Mouse (Mus musculus): ENCODE measurements around the gene Deup1. TPM values are rescaled to one million over a fixed set of nuclear protein-coding genes. Genes with fewer than 3 reads are reported as not detected.

Gene Deup1
- polyA plus RNA-seq (2016; fragmentation: Nextera tagmentation; extraction: Ambion mirVana): 0.18 and 0.24 TPM in 2 replicates

- H3K27ac ChIP-seq: peak within 1 kb of the TSS; percentile 64
Observed at GRCm38 (mm10) chr9:15627785-15628287, at the start of gene Deup1. TSS of gene Deup1 (minus strand) at chr9:15627933.

GRCm38 (mm10) chr9:15672251-15672650 lies 44.5 kb upstream of the Deup1 start:
- Histone ChIP-seq H3K36me3 (no peaks in the 10 kb centered on the region), H3K9me3 (replicated peaks) (no peaks in the 10 kb centered on the region), H3K27me3 (ENCODE audit: low read depth, poor library complexity, severe bottlenecking) (no peaks in the 10 kb centered on the region), H3K27ac (no peak overlapping the region), H3K4me3 (no peak overlapping the region), H3K4me1 (peaks cover 6% of the 10 kb centered on the region)
- 43% methylated on average over 1 of the region's 1 CpGs for WGBS
- no peak for DNase-seq (ENCODE audit: low spot score)

More at GRCm38 (mm10) chr9:15627785-15628287, at the start of gene Deup1:
- Histone ChIP-seq H3K36me3 (no peaks in the 10 kb centered on the region), H3K4me1 (peaks cover 9% of the 10 kb centered on the region), H3K4me3 (peak within 1 kb of the TSS; percentile 52), H3K9me3 (replicated peaks) (no peaks in the 10 kb centered on the region), H3K27me3 (ENCODE audit: low read depth, poor library complexity, severe bottlenecking) (peaks cover 13% of the 10 kb centered on the region)
- peak; percentile 78 for DNase-seq (ENCODE audit: low spot score)
- 1% methylated on average over 28 of the region's 28 CpGs for WGBS

- H3K27ac ChIP-seq: no peak overlapping the region
- H3K9me3 ChIP-seq (replicated peaks): no peaks in the 10 kb centered on the region
- H3K27me3 ChIP-seq (ENCODE audit: low read depth, poor library complexity, severe bottlenecking): no peaks in the 10 kb centered on the region
- no peak overlapping the region for H3K4me3 ChIP-seq
- DNase-seq (ENCODE audit: low spot score): no peak
- 37% methylated on average over 5 of the region's 5 CpGs for WGBS
- H3K4me1 ChIP-seq: peaks cover 6% of the 10 kb centered on the region
- no peaks in the 10 kb centered on the region for H3K36me3 ChIP-seq
Observed at GRCm38 (mm10) chr9:15670002-15670527, 42.3 kb upstream of the Deup1 start.

DNA sequence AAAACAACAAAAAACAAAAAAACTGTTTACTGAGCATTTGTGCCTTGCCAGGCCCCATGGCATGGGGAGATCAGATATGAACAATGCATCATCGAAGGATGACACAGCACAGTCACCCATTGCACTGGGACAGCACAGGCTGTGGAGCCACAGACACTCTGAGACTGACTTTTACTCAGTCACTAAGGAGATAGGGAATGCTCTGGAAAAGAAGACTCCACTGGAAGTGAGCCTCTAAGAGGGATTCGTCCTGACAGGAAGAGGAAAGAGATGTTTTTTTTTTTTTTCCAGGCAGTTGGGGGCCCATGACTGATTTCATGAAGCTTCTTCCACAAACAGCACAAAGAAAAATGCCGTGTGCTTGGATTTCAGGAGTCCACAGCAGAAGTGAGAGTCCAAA lies 41.7 kb upstream of the Deup1 start:
- Histone ChIP-seq H3K27me3 (ENCODE audit: low read depth, poor library complexity, severe bottlenecking) (no peaks in the 10 kb centered on the region), H3K36me3 (no peaks in the 10 kb centered on the region), H3K4me3 (no peak overlapping the region), H3K9me3 (replicated peaks) (no peaks in the 10 kb centered on the region), H3K4me1 (peaks cover 6% of the 10 kb centered on the region), H3K27ac (no peak overlapping the region)
- no peak for DNase-seq (ENCODE audit: low spot score)
- whole genome bisulfite sequencing: 74% methylated on average over 3 of the region's 3 CpGs

GRCm38 (mm10) chr9:15664606-15665005 lies 36.9 kb upstream of the Deup1 start:
- no peak for DNase-seq (ENCODE audit: low spot score)
- no peak overlapping the region for H3K27ac ChIP-seq
- H3K27me3 ChIP-seq (ENCODE audit: low read depth, poor library complexity, severe bottlenecking): no peaks in the 10 kb centered on the region
- H3K4me1 ChIP-seq: no peaks in the 10 kb centered on the region
- WGBS: 88% methylated on average over 7 of the region's 7 CpGs
- H3K9me3 ChIP-seq (replicated peaks): no peaks in the 10 kb centered on the region
- H3K36me3 ChIP-seq: no peaks in the 10 kb centered on the region
- H3K4me3 ChIP-seq: no peak overlapping the region

- Histone ChIP-seq H3K9me3 (replicated peaks) (0 out of 2 replicates have a peak, but pooled peaks cover 2% of the 10 kb centered on the region), H3K27me3 (ENCODE audit: low read depth, poor library complexity, severe bottlenecking) (no peaks in the 10 kb centered on the region), H3K4me1 (no peaks in the 10 kb centered on the region), H3K27ac (no peak overlapping the region), H3K4me3 (no peak overlapping the region), H3K36me3 (no peaks in the 10 kb centered on the region)
- DNase-seq (ENCODE audit: low spot score): no peak
- 80% methylated on average over 6 of the region's 6 CpGs for WGBS
Observed at GRCm38 (mm10) chr9:15659069-15659468, 31.3 kb upstream of the Deup1 start.

GRCm38 (mm10) chr9:15658236-15658785 lies 30.6 kb upstream of the Deup1 start:
- Histone ChIP-seq H3K27me3 (ENCODE audit: low read depth, poor library complexity, severe bottlenecking) (no peaks in the 10 kb centered on the region), H3K4me3 (no peak overlapping the region), H3K36me3 (no peaks in the 10 kb centered on the region), H3K27ac (no peak overlapping the region), H3K4me1 (no peaks in the 10 kb centered on the region), H3K9me3 (replicated peaks) (0 out of 2 replicates have a peak, but pooled peaks cover 2% of the 10 kb centered on the region)
- 62% methylated on average over 6 of the region's 6 CpGs for WGBS
- no peak for DNase-seq (ENCODE audit: low spot score)

DNA sequence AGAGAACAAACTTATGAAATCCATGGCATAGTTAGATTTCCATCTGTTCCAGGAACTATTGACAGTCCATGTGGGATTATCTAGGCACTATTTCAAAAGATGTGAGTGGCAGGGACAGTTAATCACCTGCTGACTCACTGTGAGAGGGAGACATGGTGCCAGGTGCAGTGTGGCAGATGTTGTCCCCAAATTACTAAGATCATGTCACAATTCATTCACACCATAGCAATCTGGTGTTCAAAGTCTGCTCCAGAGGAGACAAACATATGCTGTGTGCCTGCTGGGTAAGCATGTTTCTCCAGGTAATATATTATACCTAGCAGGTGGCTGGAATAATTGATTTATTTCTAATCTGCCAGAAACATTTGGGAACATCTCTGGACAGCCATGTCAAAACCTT lies 25.3 kb upstream of the Deup1 start:
- H3K36me3 ChIP-seq: no peaks in the 10 kb centered on the region
- H3K9me3 ChIP-seq (replicated peaks): 0 out of 2 replicates have a peak, but pooled peaks cover 2% of the 10 kb centered on the region
- no peaks in the 10 kb centered on the region for H3K27me3 ChIP-seq (ENCODE audit: low read depth, poor library complexity, severe bottlenecking)
- DNase-seq (ENCODE audit: low spot score): no peak
- H3K4me1 ChIP-seq: no peaks in the 10 kb centered on the region
- no peak overlapping the region for H3K4me3 ChIP-seq
- H3K27ac ChIP-seq: no peak overlapping the region

DNA sequence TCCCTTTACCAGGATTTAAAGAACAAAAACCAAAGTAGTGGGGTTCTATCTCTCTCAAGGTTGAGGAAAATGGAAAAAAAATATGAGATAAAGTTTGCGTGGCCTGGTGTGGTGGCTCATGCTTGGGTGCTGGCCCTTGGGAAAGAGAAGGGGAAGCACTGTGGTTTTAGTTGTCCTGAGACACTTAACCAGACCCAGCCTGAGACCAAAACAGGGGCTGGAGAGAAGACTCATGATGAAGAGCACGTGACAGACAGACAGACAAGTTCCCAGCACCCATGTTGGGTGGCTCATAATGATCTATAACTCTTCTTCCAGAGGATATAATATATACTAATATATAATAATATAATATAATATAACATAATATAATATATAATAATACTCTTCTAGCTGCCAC lies 22.2 kb upstream of the Deup1 start:
- H3K4me1 ChIP-seq: no peaks in the 10 kb centered on the region
- H3K27ac ChIP-seq: no peak overlapping the region
- WGBS: 86% methylated on average over 2 of the region's 2 CpGs
- no peak for DNase-seq (ENCODE audit: low spot score)
- no peak overlapping the region for H3K4me3 ChIP-seq
- no peaks in the 10 kb centered on the region for H3K36me3 ChIP-seq
- 0 out of 2 replicates have a peak, but pooled peaks cover 2% of the 10 kb centered on the region for H3K9me3 ChIP-seq (replicated peaks)
- H3K27me3 ChIP-seq (ENCODE audit: low read depth, poor library complexity, severe bottlenecking): no peaks in the 10 kb centered on the region

DNA sequence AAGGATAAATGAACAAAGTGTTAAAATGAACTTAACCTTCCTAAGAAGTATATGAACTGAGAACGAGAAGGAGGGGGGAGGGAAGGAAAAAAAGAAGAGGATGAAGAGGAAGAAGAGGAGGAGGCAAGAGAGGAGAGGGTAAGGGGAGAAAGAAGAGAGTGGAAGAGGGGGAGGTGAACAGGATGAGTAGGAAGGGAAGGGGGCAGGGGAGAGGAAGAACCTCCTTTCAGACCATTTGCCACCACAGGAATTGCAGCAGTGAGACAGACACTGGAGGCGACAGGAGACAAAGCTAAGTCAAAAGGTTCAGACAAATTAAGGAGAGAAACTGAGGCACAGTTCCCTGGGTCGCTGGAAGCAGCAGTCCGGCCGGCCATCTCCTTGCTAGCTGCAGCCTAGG lies 349 bp downstream of the Deup1 start:
- H3K27me3 ChIP-seq (ENCODE audit: low read depth, poor library complexity, severe bottlenecking): peaks cover 13% of the 10 kb centered on the region
- 16% methylated on average over 5 of the region's 5 CpGs for WGBS
- no peak for DNase-seq (ENCODE audit: low spot score)
- H3K27ac ChIP-seq: peak overlapping the region; percentile 64
- H3K36me3 ChIP-seq: no peaks in the 10 kb centered on the region
- H3K4me1 ChIP-seq: peaks cover 9% of the 10 kb centered on the region
- peak overlapping the region; percentile 52 for H3K4me3 ChIP-seq
- no peaks in the 10 kb centered on the region for H3K9me3 ChIP-seq (replicated peaks)

DNA sequence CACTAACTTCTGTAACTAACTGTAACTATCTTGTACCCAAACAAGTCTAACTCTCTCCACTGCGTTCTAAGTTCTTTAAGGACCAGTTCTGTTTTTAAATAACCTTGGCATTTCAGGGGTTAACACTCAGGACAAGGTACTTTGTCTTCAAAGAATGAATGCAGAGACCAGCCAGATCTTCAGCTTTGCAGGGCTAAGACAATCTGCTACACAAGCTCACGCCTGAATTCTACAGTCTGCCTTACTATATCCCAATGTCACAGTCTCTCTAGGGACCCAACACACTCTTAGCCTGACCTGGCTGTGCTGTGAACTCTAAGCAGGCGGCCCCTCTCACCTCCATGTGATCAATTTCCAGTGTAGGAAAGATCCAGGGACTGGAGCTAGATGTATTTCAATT lies 3.0 kb downstream of the Deup1 start:
- H3K27me3 ChIP-seq (ENCODE audit: low read depth, poor library complexity, severe bottlenecking): peaks cover 13% of the 10 kb centered on the region
- H3K4me1 ChIP-seq: peaks cover 9% of the 10 kb centered on the region
- no peaks in the 10 kb centered on the region for H3K9me3 ChIP-seq (replicated peaks)
- H3K4me3 ChIP-seq: no peak overlapping the region
- WGBS: 71% methylated on average over 3 of the region's 3 CpGs
- no peak for DNase-seq (ENCODE audit: low spot score)
- no peaks in the 10 kb centered on the region for H3K36me3 ChIP-seq
- no peak overlapping the region for H3K27ac ChIP-seq

- 64% methylated on average over 1 of the region's 1 CpGs for WGBS
- Histone ChIP-seq H3K27me3 (ENCODE audit: low read depth, poor library complexity, severe bottlenecking) (no peaks in the 10 kb centered on the region), H3K27ac (no peak overlapping the region), H3K36me3 (no peaks in the 10 kb centered on the region), H3K9me3 (replicated peaks) (no peaks in the 10 kb centered on the region), H3K4me1 (no peaks in the 10 kb centered on the region), H3K4me3 (no peak overlapping the region)
- peak; percentile 8 for DNase-seq (ENCODE audit: low spot score)
Observed at GRCm38 (mm10) chr9:15619767-15620166, 8.0 kb downstream of the Deup1 start.

GRCm38 (mm10) chr9:15619020-15619590 lies 8.6 kb downstream of the Deup1 start:
- no peaks in the 10 kb centered on the region for H3K27me3 ChIP-seq (ENCODE audit: low read depth, poor library complexity, severe bottlenecking)
- WGBS: 75% methylated on average over 10 of the region's 10 CpGs
- H3K4me3 ChIP-seq: no peak overlapping the region
- peak; percentile 25 for DNase-seq (ENCODE audit: low spot score)
- no peaks in the 10 kb centered on the region for H3K9me3 ChIP-seq (replicated peaks)
- no peak overlapping the region for H3K27ac ChIP-seq
- H3K4me1 ChIP-seq: no peaks in the 10 kb centered on the region
- H3K36me3 ChIP-seq: no peaks in the 10 kb centered on the region
